Mouse (Mus musculus) natural killer cell, adult 2 months (primary cell): ENCODE measurements at regions not wholly inside any gene's neighbourhood (a gene's known extent, or its start where the extent isn't known, plus 50 kb on each side); places are given as distances from the start of the nearest gene placed in this dataset.

Source experiments
- DNase-seq, 2 experiments: peaks; one replicate each; pipeline ENCODE4 v3.0.0; 2022; ENCODE audit warnings: low spot score in 2 of 2

GRCm38 (mm10) chr6:127252000-127252721 lies 100.2 kb upstream of the Ccnd2 start:
- DNase-seq = no peak

- no peak for DNase-seq
Observed at GRCm38 (mm10) chr6:127253935-127254334, 101.9 kb upstream of the Ccnd2 start.

DNA sequence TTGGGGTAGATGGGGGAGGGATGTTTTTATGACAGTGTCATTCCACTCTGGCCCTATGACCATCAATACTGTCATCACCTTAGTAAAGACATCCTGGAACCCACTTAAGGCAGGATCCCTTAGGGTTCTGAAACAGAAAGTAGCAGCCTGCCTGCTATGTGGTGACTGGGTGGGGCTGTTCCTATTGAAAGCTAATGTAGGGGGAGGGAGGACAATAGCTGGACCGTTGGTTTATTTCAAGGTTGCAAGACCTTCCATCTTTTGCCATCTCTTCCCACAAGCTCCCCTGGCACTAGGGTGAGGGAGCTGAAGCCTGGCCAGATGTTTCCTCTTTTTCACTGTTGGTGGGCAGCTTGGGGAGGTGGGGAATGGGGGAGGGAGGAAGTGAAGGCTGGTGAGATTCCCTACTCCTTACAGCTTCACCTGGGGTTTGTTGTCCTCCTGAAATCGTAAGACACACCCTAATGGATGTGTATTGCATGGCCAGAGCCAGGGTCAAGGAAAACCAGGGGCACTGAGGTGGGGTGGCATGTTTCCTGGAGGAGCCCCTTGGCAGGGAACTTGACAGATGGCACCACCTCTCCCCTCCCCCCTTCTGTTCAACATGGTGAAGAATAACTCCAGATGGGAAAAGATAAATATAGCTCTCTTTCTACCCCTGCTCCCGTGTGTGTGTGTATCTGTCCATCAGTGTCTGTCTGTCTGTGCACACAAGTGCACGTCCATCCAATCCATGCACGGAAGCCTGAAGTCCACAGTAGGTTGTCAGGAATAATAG lies 112.1 kb upstream of the Ccnd2 start:
- peak; percentile 32 to 52 for DNase-seq

GRCm38 (mm10) chr6:127265063-127265775 lies 113.2 kb upstream of the Ccnd2 start:
- DNase-seq = no peak

- peak; percentile 39 to 66 for DNase-seq
Observed at GRCm38 (mm10) chr6:127265901-127266812, 114.2 kb upstream of the Ccnd2 start.

DNA sequence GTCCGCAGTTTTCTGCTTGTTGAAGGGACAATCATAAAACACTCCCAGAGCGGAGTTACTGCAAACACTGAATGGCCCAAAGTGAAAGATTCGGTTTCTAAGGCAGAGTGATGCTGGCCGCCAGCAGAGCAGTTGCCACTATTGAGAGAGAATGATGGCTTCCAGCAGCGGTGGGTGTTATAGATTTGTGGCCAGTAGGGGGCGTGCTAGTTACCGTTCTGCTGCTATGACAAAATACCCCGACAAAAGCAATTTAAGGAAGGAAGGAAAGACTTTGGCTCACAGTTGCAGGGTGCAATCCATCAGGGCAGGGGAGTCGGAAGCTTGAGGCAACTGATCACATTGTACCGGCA lies 114.8 kb upstream of the Ccnd2 start:
- DNase-seq = peak; percentile 62 to 69

GRCm38 (mm10) chr6:127269021-127269420 lies 117.0 kb upstream of the Ccnd2 start:
- DNase-seq = no peak

DNA sequence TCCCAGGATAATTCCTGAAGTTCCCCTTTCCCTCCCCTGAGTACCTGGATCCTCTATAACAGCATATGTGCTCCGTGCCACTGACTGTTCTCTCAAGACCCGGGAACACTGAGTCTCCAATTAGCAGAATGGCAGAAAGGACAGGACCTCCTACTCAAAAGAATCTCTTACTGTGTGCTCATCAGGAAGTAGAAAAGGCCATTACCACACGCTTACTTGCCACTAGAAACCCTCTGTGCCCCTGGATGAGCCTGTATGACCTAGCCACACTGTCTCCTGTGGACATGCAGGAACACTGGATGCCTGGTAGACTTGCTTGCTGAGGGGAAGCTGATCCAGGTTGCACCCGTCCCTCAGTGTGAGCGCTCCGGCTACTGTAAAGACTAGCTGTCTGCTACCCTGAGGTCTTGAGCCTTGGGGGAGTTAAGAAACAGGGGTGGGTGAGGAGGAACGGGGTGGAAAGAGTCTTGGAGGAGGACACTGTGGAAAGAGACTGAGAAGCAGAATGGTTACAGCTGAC lies 117.6 kb upstream of the Ccnd2 start:
- DNase-seq = no peak

DNA sequence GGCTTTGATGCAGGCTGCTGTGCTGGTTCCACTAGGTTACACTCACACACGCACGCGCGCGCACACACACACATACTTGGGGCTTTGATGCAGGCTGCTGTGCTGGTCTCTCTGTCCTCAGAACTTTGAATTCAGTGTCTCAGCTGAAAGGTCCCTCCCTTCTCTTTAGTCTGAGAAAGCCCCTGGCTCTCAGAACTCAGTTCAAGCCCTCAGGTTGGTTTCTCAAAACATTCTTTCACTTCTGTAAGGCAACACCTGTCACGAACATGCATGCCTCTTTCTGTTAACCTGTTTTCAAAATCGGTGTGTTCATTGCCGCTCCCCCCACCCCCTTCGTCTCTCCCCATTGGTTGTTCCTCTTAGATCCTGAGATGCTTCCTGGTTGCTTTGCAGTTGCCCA lies 118.8 kb upstream of the Ccnd2 start:
- DNase-seq = no peak

DNA sequence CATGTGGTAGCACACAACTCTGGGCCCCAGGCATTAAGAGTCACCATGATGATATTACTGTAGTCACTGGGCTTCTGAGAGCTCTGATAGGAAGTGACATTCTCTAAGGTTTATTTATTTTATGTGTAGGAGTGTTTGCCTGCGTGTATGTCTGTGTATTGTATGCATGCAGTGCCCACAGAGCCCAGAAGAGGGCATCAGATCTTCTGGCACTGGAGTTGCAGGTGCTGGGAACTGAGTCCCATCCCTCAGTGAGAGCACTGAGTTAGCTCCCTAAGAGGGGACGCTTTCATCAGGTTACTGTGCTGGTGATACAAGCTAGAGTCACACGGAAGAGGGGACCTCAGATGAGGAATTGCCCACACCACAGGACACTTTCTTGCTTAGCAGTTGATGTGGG lies 119.4 kb upstream of the Ccnd2 start:
- DNase-seq = no peak

DNA sequence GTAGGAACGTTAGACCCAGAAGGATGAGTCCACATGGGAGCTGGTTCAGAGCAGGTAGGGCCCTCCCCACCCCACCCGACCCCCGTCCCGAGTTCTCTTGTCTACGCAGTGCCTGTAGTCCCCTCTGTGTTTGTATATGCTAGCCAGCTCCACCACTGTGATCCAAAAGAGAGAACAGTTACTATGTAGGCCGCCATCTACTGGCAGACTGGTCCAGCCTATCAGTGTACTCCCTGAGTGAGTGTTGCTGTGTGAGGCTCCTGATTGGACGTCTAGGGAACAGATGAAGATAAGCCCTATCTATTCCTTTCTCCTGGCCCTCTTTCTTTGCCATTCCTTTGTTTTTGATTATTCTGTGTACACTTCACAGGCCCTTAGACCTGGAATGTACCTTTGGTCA lies 120.6 kb upstream of the Ccnd2 start:
- peak; percentile 52 to 57 for DNase-seq

- no peak for DNase-seq
Observed at GRCm38 (mm10) chr6:127274732-127275429, 122.9 kb upstream of the Ccnd2 start.

DNA sequence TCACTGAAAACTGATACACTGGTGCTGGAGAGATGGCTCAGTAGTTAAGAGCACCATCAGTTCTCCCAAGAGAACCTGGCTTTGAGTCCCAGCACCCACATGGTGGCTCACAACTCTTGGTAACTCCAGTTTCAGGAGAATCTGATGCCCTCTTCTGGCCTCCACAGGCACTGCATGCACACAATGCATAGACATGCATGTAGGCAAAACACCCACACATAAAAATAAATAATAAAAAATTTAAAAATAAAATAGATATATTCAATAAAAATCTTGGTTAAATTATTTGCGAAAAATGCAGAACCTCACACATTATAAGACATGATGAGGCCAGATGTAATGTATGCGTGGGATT lies 123.4 kb upstream of the Ccnd2 start:
- DNase-seq = no peak

GRCm38 (mm10) chr6:127276362-127276761 lies 124.4 kb upstream of the Ccnd2 start:
- no peak for DNase-seq

DNA sequence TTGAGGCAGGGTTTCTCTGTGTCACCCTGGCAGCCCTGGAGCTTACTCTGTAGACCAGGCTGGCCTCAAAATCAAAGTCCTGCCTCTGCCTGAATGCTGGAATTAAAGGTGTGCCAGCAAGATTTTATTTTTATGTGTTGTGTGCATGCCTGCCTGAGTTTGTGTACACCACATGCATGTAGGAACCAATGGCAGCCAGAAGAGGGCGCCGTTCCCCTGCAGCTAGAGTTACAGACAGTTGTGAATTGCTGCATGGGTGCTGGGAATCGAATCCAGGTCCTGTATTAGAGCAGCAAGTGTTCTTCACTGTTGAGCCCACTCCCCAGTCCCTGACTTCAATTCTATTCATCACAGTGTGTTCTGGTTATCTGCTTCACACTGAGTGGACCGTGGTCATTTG lies 126.4 kb upstream of the Ccnd2 start:
- no peak for DNase-seq

DNA sequence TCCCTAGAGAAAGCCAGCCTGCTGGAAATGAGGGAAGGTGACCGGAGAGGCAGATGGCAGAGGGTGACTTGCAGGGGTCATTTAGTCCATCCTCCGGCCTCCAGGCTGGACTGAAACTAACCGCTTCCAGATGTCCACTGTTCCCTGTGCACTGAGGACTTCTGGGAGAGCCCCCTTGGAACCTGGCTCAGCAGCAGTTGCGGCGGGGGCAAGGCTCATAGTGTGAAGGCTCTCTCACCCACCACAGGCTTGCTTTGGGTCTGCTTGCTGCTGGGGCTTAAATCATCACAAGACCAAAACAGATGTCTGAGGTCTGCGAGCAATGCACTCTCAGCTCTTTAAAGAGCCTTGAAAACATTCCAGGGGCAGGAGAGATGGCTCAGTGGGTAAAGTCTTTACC lies 132.2 kb upstream of the Ccnd2 start:
- DNase-seq = no peak

GRCm38 (mm10) chr6:127286681-127287476 lies 134.9 kb upstream of the Ccnd2 start:
- DNase-seq = no peak

DNA sequence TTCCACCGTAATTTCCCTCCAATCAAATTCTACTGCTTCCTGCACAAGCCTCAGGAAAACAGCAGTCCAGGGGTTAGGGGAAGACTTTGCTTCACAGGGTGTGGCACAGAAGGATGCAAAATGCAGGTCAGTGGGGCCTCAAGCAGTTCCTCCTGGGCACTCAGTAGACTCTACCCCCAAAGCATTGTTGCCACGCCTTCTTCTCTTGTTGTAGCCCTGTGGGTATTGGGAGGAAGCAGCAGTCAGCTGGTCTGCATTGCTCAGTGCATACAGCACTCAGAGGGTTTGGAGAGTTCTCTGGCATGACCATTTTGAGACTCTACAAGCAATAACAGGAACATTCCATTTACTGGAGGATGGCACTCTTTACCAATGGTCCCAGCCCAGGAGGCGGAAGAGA lies 137.0 kb upstream of the Ccnd2 start:
- DNase-seq = no peak

- no peak for DNase-seq
Observed at GRCm38 (mm10) chr6:127291937-127292336, 139.9 kb upstream of the Ccnd2 start.

- DNase-seq = no peak
Observed at GRCm38 (mm10) chr6:127293829-127294228, 141.8 kb upstream of the Ccnd2 start.
